Mouse (Mus musculus) cerebellum, adult 11-12 months (tissue): ENCODE results near the gene D230025D16Rik.

Experiments used
- DNase-seq: peaks from one replicate; pipeline ENCODE4 v3.0.0; 2022

D230025D16Rik gene

DNA sequence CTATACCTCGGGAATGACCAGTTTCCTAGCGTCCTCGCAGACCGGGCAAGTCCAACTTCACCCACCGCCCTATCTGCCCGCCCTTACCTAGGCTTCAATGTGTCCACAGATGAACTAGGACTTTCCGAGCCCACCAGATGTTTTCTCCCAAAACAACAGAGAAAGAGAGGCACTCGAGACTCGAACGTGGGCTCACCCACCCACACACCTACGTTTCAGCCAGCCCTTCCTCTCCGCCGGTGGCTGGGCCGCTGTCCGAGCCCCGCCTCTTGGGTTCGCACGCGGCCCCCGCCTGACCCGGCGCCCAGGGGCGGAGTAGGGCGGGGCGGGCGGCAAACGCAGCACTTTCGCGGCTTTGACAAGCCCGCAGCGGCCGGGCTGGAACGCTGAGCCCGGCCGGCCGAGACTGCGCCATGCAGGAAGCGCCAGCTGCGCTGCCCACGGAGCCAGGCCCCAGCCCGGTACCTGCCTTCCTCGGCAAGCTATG is 44.6 kb downstream of the D230025D16Rik start, which contains the start of gene Hsf4:
Gene Hsf4 (plus strand): TSS at position 341 of the 487 bp plus-strand sequence.
- peak; percentile 77 for DNase-seq

DNA sequence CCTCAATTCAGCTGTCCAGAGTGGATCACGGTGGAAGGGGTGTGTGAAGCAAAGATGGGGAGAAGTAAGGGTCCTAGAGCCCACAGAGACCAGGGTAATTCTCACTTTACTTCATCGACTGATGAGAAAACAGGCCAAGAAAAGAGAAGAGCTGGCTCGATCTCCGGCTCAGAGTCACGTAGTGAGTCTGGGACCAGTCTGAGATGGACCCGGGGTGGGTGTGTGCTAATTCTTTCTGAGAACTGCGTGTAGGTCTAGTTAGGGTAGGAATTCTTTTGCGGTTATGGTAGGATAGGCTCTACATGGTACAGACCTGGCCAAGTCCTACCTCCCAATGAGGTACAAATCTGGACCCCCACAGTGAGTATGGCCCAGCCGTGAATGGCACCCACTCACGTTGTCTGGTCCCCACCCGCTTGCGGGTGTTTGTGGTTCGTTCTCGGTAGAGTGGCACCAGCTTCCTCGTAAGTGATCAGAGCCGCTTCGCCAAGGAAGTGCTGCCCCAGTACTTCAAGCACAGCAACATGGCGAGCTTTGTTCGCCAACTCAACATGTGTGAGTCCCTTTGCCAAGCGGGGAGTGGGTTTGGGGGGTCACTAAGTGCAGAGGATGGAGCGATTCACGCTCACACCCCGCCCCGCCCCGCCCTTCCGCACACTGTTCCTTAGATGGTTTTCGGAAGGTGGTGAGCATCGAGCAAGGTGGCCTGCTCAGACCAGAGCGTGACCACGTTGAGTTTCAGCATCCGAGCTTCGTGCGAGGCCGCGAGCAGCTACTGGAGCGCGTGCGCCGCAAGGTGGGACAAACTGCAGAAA is 45.4 kb downstream of the D230025D16Rik start:
- DNase-seq: peak; percentile 53

DNA sequence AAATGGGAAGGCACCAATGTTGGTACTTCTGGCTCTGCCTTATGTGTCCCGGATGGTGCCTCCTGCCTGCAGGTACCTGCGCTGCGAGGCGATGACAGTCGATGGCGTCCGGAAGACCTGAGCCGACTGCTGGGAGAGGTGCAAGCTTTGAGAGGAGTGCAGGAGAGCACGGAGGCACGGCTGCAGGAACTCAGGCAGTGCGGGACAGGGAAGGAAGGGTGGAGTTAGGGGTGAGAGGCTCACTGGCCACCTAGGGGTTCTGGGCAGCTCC is 45.9 kb downstream of the D230025D16Rik start:
- DNase-seq: peak; percentile 41

DNA sequence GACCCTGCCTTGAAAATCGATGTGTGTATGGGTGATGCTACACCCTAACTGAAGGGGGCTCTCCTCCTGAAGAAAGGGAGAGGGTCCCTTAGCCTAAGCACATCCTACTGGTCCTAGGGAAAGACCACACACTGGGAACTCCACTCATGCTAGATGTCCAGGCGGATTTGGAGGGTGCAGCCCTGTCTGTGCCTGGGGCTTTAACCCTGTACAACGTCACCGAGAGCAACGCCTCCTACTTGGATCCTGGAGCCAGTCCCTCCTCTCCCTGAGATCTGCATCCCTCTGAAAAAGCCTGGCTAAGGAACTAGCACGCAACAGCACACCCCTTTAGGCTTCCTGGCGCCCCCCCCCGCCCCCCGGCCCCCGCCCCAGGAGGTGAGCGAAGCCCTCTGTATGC is 50.4 kb downstream of the D230025D16Rik start:
- no peak for DNase-seq

DNA sequence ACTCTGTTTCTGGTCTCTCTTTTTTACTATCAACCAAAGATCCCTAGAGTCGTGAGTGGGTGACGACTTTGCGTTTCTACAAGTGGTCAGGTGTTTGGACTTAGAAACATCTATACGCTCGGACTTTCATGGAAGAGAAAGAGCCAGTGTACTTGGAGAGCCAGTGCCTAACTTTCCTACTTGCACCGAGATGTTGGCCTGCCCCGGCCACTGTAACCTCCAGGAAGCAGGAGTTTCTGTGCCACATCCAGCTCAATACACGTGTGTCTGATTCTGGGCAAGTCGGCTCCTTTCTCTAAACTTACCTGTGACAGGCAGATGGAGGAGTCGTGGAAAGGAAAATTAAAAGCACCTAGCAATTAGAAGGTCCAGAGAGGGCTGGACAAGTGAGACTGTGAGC is 50.9 kb downstream of the D230025D16Rik start, which contains the start of gene Nol3:
Gene Nol3 (plus strand): TSS at position 301 of the 400 bp plus-strand sequence.
- no peak for DNase-seq

DNA sequence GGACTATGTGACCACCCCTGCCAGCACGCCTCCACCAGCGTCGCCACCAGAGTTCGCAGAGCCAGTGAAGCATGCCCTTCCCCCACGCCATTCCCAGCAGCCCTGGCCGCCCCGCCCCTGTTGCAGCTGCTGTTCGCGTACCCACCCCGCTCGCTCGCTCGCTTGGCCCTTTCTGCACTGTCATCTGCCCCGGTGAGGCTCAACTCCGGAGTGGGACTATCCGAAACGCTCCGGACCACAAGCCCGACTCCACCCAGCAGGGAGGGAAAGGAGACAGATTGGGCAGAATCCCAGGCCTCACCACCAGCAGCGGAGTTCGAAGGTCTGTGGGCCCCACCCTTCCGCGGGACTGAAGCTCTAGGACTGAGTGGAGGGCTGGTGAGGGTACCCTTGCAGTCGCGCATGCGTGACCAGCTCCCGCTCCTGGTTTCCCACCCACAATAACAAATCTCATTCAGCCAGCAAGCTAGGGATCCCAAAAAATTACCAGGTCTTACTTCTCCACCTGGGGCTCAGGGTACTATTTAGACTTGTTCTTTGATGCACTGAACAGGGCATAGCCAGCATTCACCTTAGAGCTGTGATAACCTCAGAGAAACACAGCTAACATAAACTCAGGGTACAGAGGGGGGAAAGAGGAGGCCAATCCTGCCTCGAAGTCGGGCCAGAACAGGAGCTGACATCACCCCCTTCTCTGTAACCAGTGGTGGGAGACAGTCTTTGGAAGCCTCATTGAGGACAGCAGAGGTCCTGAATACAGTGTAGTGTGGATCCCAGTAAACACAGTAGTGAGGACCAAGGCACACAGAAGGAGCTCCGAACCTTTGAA is 51.6 kb downstream of the D230025D16Rik start:
- peak; percentile 46 for DNase-seq

DNA sequence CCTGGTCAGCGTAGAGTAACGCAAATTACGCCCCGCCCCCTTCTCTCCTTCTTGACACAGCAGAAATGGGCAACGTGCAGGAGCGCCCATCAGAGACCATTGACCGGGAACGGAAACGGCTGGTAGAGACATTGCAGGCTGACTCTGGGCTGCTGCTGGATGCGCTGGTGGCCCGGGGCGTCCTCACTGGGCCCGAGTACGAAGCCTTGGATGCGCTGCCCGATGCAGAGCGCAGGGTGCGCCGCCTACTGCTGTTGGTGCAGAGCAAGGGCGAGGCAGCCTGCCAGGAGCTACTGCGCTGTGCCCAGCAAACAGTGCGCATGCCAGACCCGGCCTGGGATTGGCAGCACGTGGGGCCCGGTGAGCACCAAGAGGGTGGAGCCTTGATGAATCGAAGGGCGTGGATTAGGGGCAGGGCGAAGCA is 54.0 kb downstream of the D230025D16Rik start:
- peak; percentile 95 for DNase-seq

DNA sequence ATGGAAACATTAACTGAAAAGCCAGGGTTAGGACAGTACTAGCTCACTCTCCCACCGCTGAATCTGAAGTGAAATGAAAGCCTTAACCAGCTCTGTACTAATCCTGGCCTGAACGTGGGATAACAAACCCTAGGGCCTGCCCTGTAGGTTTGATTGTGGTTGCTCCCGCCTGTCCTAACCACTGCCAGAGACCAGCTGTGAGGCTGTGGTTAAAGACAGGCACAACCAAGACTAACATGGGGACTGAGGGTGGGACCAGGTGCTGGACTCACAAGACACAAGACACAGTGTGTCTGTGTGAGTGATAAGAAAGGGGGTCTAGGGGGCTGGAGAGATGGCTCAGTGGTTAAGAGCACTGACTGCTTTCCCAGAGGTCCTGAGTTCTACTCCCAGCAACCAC is 55.6 kb downstream of the D230025D16Rik start:
- no peak for DNase-seq

DNA sequence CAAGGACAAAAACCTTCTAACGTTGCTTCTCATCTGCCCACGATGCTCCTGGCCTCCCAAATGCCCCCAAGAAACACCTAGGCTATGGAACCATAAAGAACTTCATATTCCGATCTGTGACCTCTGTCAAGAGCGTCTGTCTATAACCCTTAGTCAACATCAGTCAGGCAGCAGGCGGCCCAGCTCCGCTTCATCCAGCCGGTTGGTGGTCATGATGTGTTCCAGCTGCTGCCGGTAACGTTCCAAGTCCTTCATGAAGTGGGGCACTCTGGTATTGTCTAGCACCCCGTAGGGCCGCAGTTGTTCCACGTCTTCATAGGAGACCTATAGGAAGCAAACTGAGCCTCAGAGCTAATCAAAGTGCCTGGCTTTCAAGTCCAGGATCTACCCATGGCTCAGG is 56.9 kb downstream of the D230025D16Rik start:
- no peak for DNase-seq

DNA sequence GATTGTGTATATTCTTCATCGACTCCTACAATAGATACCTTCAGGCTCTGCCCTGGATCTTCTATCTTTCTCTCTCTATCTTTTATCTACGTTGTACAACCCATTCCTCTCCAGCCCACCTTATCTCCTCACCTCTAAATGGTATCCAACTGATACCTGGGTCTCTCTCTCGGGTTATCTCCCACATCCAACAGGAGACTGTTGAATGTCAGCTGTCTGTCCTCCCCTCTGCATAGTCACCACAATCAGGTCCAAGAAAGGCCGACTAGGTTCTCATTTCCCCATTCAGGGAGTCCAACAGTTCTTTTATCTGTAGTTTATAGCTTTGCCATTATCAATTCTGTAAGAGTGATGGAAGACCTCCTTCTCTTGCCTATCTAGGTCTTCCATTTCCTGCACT is 57.3 kb downstream of the D230025D16Rik start:
- no peak for DNase-seq

DNA sequence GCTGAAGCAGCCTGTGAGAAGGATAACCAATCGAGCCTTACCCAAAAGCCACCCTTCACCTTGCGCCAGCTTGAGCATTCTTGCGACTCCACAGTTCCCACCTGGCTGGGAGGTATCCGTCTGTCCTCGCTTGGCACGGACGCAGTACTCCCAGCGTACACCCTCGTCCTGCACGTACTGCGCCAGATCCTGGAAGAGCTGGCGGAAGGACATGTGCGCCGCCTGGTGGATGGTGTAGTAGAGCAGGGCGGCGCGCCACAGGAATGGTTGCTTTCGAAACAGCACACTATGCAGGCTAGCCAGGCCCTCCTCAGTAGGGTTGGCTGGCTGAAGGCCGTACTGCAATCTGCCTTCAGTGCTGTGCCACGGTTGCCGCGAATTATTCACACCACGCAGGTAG is 58.1 kb downstream of the D230025D16Rik start:
- DNase-seq: peak; percentile 77

DNA sequence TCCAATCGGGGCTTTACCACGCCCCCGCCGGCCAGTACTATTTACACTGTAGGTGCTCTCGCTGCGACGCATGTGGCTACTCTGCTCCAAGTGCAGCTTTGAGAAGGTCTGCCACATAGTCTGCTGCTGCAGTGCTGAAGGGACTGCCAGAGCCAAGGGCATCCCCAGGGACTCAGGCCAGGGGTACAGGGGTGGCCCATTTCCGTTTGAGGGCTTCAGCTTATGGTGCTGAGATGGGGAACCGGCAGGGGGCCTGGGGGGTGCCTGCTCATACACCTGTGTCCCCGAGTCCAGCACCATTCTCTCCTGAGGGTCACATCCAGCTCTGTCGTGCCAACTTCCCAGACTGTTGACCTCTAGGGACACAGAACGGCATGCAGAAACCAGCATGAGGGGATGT is 60.6 kb downstream of the D230025D16Rik start:
- DNase-seq: peak; percentile 61

DNA sequence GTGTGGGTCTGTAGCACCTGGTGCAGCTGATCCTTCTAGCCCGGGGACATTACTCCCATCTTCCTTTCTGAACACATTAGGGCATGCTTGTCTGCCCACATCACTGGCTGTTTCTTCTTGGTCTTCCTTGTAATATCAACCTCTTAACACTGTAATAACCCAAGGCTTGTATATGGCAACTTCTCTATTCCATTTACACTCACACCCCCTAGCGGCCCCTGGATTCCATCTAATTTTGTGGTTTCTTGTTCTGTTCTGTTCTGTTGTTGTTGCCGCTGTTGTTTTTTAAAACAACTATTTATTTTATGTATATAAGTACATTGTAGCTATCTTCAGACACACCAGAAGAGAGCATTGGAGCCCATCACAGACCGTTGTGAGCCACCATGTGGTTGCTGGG is 62.0 kb downstream of the D230025D16Rik start:
- DNase-seq: no peak

DNA sequence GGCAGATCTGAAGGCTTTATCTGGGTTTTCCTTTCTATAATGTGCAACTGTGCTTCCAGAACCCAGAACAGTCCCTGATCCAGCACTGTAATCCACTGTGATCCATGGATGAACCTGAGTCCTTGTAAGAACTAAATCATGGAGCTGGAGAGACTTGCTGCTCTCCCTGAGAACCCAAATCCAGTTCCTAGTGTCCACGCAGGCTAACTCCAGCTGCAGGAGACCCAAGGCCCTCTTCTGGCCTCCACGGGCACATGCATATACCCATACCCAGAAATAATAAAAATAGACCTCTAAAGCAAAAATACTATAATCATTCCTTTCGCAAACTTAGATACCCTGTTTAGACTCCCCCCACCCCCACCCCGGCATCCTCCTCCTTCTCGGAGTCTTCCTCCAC is 63.3 kb downstream of the D230025D16Rik start:
- no peak for DNase-seq

DNA sequence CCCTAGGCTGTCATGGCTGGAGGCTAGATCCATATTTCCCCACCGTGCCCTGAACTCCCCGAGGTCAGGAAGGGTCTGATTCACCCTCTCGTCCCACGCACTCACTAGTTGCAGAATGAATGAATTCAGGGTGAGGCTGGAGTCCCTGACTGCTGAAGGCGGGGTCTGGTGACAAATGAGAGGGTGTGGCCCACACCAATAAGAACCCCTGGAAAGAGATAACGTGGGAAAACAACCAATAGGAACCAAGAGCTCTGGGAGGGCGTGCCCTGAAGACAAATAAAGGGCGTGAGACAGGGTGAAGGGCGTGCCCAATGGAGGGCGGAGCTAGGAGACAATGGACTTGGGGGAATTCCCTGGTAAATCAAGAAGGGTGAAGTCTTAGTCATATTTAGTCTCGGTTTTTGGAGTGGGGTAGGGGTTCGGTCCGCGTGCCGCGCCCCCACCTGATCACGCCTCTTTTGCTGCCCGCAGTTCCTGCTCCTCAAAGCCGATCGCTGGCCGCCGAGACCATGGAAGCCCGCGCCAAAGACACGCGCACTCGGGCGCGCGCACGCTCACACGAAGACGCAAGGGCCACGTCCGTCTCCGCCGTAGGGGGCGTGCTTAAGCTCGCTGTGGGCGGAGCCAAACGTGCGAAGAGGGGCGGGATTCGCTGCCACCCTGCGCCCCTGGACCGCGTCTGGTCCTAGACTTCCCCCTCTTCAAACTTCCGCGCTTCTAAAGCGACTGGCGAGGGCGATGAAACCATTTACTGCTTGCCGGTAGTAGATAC is 64.2 kb downstream of the D230025D16Rik start:
- peak; percentile 97 for DNase-seq

DNA sequence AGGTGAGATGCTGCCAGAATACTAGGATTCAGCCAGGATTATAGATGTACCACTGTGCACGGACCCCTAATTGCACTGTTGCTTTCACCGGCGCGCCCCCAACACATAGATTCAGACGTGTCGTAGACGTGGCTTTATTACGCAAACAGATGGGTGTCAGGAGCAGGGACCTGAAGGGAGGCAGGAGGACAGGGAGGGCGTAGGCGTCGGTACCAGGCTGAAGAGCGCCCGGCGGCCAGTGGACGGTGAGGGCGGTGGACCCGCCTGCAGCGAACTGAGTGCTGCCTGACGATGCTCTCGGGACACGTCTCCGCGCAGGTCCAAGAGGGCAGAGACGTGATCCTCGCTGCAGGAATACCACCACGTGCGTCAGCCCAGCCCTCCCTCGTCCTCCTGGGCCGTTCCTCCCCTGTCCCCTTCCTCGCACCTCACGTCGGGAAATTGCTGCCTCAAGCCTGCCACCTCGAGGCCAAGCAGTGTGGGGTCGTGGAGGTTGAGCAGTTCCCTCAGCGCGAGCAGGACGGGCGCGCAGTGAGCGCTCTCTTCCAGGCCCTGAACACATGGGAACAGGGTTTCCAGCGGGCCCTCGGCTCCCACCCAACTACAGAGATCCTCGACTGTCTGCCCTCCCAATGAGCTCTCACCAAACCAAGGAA is 65.0 kb downstream of the D230025D16Rik start, which contains the start of gene 4931428F04Rik:
Gene 4931428F04Rik (minus strand): TSS at position 60 of the 656 bp plus-strand sequence.
- DNase-seq: peak; percentile 86

DNA sequence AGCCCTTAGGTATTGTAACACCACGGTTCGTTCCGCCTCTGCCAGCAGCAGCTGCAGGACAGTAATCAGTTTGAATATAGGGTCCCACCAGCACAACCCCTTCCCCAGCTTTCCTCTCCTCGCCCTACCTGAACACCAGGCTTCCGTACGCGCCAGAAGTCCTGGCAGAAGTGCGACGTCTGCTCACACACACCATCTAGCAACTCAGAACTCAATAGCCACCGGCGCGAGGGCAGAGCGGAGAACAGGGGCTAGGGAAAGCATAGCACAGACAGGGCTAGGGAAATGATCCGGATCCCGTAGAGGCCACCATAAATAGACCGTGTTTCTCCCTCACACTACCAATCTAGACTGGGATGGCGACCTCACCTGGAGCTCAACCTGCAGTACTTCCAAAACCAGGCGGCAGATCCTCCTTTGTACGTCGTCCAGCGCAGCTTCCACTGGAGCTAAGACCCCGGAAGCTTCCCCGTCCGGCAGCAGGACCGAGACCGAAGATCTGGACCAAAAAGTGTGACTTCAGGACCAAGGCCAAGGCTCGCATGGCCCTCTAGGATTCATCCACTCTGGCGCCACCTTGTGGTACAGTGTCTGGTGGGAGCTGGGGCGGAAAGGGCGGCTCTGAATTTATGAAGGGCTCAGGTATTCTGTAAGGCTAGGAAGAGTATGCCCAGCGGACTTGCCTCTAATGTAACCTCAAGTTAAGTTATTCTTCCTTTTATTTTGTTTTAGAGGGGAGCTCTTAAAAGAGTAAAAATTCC is 65.8 kb downstream of the D230025D16Rik start:
- DNase-seq: peak; percentile 86

DNA sequence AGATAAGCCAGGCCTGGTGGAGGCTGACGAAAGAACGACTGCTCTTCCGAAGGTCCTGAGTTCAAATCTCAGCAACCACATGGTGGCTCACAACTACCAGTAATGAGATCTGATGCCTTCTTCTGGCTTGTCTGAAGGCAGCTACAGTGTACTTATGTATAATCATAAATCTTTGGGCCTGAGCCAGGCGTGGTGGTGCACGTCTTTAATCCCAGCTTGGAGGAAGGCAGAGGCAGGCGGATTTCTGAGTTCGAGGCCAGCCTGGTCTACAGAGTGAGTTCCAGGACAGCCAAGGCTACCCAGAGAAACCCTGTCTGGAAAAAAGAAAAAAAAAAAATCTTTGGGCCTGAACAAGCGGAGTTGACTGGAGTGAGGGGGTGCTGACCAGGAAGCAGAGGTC is 66.4 kb downstream of the D230025D16Rik start:
- peak; percentile 65 for DNase-seq

DNA sequence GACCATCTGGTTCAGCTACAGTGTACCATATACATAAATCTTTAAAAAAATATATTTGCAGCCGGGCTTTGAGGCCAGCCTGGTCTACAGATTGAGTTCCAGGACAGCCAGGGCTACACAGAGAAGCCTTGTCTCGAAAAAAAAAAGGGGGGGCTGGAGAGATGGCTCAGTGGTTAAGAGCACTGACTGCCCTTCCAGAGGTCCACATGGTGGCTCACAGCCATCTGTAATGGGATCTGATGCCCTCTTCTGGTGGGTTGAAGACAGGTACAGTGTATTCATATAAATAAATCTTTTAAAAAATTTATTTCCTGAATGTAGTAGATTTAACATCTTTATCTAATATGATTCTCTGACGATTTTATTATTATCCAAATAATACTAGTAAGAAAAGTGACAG is 66.9 kb downstream of the D230025D16Rik start:
- peak; percentile 56 for DNase-seq

DNA sequence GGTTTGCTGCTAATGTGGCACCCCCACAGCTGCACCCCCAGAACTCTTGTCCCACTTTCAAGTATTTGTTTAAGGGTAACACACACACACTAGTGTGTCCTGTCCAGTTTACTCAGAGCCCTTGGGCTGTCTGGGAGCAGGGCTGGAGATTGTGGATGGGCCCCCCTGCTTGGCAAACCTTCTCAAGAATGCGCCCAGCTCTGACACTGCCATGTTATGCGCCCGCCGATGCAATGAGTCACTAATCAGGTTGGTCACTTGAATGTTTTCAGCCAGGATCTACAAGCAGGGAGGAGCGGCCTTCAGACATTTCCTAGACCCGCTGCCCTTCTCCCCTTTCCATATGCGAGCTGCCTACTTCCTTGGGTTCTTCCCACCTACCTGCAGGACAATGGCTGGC is 67.5 kb downstream of the D230025D16Rik start:
- no peak for DNase-seq

DNA sequence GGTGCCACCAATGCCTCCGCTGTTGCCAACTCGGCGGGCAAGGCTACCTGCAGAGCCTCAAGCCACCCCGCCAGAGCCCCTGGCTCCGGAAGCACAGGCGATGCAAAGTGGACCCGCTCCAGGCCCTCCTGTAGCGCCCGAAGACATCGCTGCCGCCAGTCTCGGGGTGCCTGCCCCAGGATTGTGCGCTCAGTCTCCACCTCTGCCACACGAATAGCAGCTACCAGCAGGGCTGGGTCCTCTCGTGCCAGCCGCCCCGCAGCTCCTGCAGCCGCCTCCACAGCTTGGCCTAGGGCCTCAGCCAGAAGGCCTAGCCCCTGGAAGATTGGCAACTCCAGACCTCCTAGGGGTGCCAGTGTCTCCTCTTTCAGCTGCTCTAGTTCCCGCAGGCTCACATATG is 68.5 kb downstream of the D230025D16Rik start:
- DNase-seq: peak; percentile 92

DNA sequence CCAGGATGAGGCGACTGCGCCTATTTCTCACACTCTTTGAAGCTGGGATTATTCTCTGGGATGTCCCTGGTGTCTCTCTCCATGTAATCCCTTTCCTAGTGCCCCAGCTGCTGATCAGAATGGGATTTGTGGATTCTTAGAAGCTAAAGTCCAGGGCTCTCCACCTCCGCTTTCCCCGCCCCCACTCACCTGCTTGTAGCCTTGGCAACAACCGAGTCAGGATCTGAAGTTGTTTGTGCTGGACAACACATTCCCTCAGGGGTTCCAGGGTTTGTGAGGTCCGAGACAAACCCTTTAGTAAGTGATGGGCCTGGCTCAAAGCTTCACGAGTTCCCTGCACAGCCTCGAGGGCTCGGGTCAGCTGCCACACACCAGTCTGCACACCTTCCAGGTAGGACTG is 69.8 kb downstream of the D230025D16Rik start:
- DNase-seq: peak; percentile 55
